Mouse (Mus musculus) mammary gland, adult 2 months (tissue): ENCODE measurements around the gene Tdrd12. TPM values are rescaled to one million over a fixed set of nuclear protein-coding genes. Genes with fewer than 3 reads are reported as not detected.

Experiments
- polyA plus RNA-seq: library from polyadenylated mRNA; depleted of rRNA; stranded (reverse); fragments of >200 nt; gene quantifications from 2 replicates; pipeline ENCODE4 v1.2.3, GENCODE M21; 2012; ENCODE audit warnings: low replicate concordance; rRNA removed

Tdrd12 gene
- 0.24 TPM in 1 of 2 replicates, not detected in the other for polyA plus RNA-seq

GRCm38 (mm10) chr7:35537562-35537961 is at the start of gene Tdrd12:
Gene Tdrd12 (minus strand): TSS chr7:35537745.

DNA sequence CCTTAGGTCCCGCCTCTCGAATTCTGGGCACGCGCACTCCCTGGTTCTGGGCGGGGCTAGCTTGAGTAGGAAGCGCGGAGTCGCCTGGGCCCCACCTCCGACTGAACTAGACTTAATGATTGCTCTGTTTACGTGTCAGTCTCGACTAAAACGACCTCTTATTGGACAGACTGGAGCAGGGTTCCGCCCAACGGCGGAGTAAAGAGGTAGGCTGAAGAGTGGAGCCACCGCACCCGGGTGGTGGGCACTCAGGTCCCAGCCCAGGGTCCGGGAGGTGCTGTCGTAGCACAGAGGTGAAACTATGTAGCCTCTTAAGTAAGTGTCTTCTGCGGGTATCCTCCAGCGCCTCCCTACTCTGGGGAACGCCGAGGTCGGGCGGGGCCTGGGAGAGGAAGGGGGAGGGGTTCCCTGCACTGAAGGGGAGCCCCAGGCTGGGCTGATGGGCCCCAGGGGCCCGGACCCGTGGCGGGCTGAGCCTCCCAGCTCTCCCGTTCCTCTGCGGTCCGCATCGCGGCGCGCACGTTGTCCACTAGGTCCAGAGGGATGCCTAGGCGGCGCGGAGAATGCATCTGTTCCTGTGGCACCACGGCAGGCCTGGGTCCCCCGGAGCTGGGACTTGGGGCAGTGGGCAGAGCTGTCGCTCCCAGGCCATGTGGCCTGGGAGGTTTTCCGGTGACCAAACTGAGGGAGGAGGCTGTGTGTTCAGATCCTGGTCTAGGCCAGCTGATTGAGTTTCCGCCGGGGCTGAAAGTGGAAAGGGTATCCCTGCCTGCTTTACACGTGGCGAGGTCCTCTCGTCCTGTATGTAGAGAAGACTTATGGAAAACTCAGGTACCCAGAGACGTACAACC is 48.7 kb upstream of the Tdrd12 start, which contains the start of gene Ankrd27:
TSS of gene Ankrd27 (plus strand) at position 190 of the 851 bp plus-strand sequence.

GRCm38 (mm10) chr7:35585191-35586054 is 47.9 kb upstream of the Tdrd12 start, which contains the start of gene Rgs9bp:
Gene Rgs9bp (minus strand): TSS chr7:35585582.

GRCm38 (mm10) chr7:35556205-35556603 is 18.7 kb upstream of the Tdrd12 start, which contains the start of gene Nudt19:
Gene Nudt19 (minus strand): TSS chr7:35556304.

DNA sequence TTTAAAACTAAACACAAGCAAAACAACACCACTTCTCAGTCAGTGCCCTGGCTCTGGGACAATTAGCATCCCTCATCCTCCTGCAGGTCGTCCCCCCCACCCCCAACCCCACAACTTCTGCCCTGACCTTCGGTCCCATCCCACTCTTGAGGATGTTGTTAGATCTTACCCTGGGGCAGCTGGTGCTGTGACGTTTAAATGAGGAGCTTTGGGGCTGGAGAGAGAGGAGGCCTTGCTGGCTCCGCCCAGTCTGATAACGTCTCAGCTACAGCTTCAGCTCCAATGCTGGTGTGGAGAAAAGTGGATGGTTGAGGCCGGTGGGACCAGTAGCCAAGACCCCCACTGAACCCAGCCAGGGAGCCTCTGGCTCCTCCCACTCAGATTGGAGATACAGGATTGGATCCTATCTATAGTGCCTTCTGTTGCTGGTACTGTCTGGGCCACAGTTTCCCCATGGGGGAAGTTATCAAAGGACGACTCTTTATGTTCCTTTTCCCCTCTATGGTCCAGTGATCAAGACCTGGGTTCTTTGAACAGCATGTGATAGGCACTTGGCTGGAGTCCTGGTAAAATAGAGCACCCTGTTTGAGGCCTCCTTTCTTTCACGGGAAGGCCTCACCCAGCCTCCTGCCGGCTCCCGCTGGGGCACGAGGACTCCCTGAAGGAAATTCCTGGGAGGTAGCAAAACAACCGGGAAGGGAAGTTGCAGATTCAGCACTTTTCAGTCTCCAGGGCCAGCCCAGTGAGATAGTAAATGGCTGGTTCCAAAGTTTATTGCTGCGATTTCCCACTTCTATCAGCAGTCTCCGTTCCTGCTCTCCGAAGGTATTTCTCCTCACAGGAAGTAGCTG is 89.3 kb downstream of the Tdrd12 start, which contains the start of gene Slc7a9:
TSS of gene Slc7a9 (plus strand) at position 801 of the 851 bp plus-strand sequence.

Other genes with a start within 250 kb of the Tdrd12 start
- gene Gpatch1, start 219.3 kb downstream of the Tdrd12 start, polyA plus RNA-seq = 3.5 and 4.3 TPM in 2 replicates
- gene Rhpn2, start 203.6 kb downstream of the Tdrd12 start, polyA plus RNA-seq = 5.1 and 5.3 TPM in 2 replicates
- gene Faap24, start 140.9 kb downstream of the Tdrd12 start, polyA plus RNA-seq = 4.6 and 4.8 TPM in 2 replicates
- gene Cep89, start 140.7 kb downstream of the Tdrd12 start, polyA plus RNA-seq = 10.5 and 17.6 TPM in 2 replicates
- gene Slc7a9, start 88.9 kb downstream of the Tdrd12 start, polyA plus RNA-seq = 0.10 TPM in 1 of 2 replicates, not detected in the other
- gene Nudt19, start 18.6 kb upstream of the Tdrd12 start, polyA plus RNA-seq = 36.9 and 59.9 TPM in 2 replicates
- 0.09 and 0.10 TPM in 2 replicates for gene Rgs9bp, start 47.8 kb upstream of the Tdrd12 start, polyA plus RNA-seq
- gene Ankrd27, start 48.5 kb upstream of the Tdrd12 start, polyA plus RNA-seq = 29.2 and 32.7 TPM in 2 replicates
- 20.3 and 32.6 TPM in 2 replicates for gene Pdcd5, start 109.8 kb upstream of the Tdrd12 start, polyA plus RNA-seq
- gene Dpy19l3, start 216.7 kb upstream of the Tdrd12 start, polyA plus RNA-seq = 3.7 and 6.6 TPM in 2 replicates